Mouse (Mus musculus): ENCODE measurements around the gene Mid1.
A peak's percentile ranks its signal among the peaks of the same experiment; 100 is the strongest.

The Mid1 gene

GRCm38 (mm10) chrX:169826947-169827346 lies 141.9 kb downstream of the Mid1 start:
- peak; percentile 26 to 63 for DNase-seq

- DNase-seq, result peak; percentile 7 to 13
Measured at GRCm38 (mm10) chrX:169827720-169828119, 142.7 kb downstream of the Mid1 start.

GRCm38 (mm10) chrX:169828136-169828535 lies 143.1 kb downstream of the Mid1 start:
- DNase-seq, result no peak

GRCm38 (mm10) chrX:169830052-169830451 lies 145.1 kb downstream of the Mid1 start:
- no peak for DNase-seq

GRCm38 (mm10) chrX:169837947-169838649 lies 153.1 kb downstream of the Mid1 start:
- no peak for DNase-seq

GRCm38 (mm10) chrX:169838650-169838971 lies 153.6 kb downstream of the Mid1 start:
- no peak for DNase-seq

GRCm38 (mm10) chrX:169843267-169843666 lies 158.3 kb downstream of the Mid1 start:
- DNase-seq, result no peak

GRCm38 (mm10) chrX:169844150-169844772 lies 159.3 kb downstream of the Mid1 start:
- no peak for DNase-seq

- DNase-seq, result no peak
Measured at GRCm38 (mm10) chrX:169846187-169846586, 161.2 kb downstream of the Mid1 start.

- no peak for DNase-seq
Measured at GRCm38 (mm10) chrX:169861194-169861720, 176.3 kb downstream of the Mid1 start.

GRCm38 (mm10) chrX:169862440-169862839 lies 177.4 kb downstream of the Mid1 start:
- DNase-seq, result no peak

GRCm38 (mm10) chrX:169862848-169863247 lies 177.8 kb downstream of the Mid1 start:
- DNase-seq, result peak in 1 of 2 experiments; percentile 10

GRCm38 (mm10) chrX:169863841-169864240 lies 178.8 kb downstream of the Mid1 start:
- no peak for DNase-seq

- DNase-seq, result no peak
Measured at GRCm38 (mm10) chrX:169868223-169868622, 183.2 kb downstream of the Mid1 start.

- no peak for DNase-seq
Measured at GRCm38 (mm10) chrX:169874475-169874874, 189.5 kb downstream of the Mid1 start.

- DNase-seq, result peak; percentile 46 to 80
Measured at GRCm38 (mm10) chrX:169879481-169880362, 194.7 kb downstream of the Mid1 start.

- peak in 1 of 2 experiments; percentile 26 for DNase-seq
Measured at GRCm38 (mm10) chrX:169880363-169880711, 195.3 kb downstream of the Mid1 start.

GRCm38 (mm10) chrX:169880826-169881225 lies 195.8 kb downstream of the Mid1 start:
- DNase-seq, result no peak

GRCm38 (mm10) chrX:169881253-169882219 lies 196.5 kb downstream of the Mid1 start:
- no peak for DNase-seq

- DNase-seq, result no peak
Measured at GRCm38 (mm10) chrX:169882220-169882609, 197.2 kb downstream of the Mid1 start.

GRCm38 (mm10) chrX:169883536-169884272 lies 198.7 kb downstream of the Mid1 start:
- DNase-seq, result peak in 1 of 2 experiments; percentile 36
